Mouse (Mus musculus) kidney, embryonic 14.5 days (tissue): Measurements from ENCODE around the gene Gng13. TPM values are rescaled to one million over a fixed set of nuclear protein-coding genes. Genes with fewer than 3 reads are reported as not detected.

Experiments
- ATAC-seq: fragments of 200-750 bp; cut with Nextera tagmentation; 2 replicates; pipeline ENCODE4 v1.8.0; 2017; ENCODE audit warnings: moderate number of reproducible peaks, mild to moderate bottlenecking, moderate TSS enrichment, moderate library complexity; ENCODE audit not compliant: low FRiP score, low TSS enrichment
- H3K27ac ChIP-seq: fragments of 300-500 bp; sonication (generic); 2 replicates; pipeline ENCODE4 v1.5.1; 2014; ENCODE audit warnings: low read depth, mild to moderate bottlenecking, low read length, moderate library complexity, mixed read lengths
- H3K27me3 ChIP-seq: fragments of 300-500 bp; sonication (generic); 2 replicates; pipeline ENCODE4 v1.6.1; 2014; ENCODE audit warnings: mild to moderate bottlenecking, low read length; ENCODE audit not compliant: control insufficient read depth, insufficient read depth
- H3K36me3 ChIP-seq: fragments of 300-500 bp; sonication (generic); 2 replicates; pipeline ENCODE4 v1.6.1; 2014; ENCODE audit warnings: low read length, mixed read lengths; ENCODE audit not compliant: control insufficient read depth, insufficient read depth
- H3K4me1 ChIP-seq: fragments of 300-500 bp; sonication (generic); 2 replicates; pipeline ENCODE4 v1.6.1; 2014; ENCODE audit warnings: low read length, mixed read lengths; ENCODE audit not compliant: control insufficient read depth, insufficient read depth
- H3K4me2 ChIP-seq: fragments of 300-500 bp; sonication (generic); replicated peaks from 2 replicates; pipeline ENCODE4 v1.6.1; 2014; ENCODE audit warnings: low read depth, mild to moderate bottlenecking, low read length
- H3K4me3 ChIP-seq: fragments of 300-500 bp; sonication (generic); 2 replicates; pipeline ENCODE4 v1.5.1; 2014; ENCODE audit warnings: mild to moderate bottlenecking, low read length
- H3K9ac ChIP-seq: fragments of 300-500 bp; sonication (generic); 2 replicates; pipeline ENCODE4 v1.6.1; 2014; ENCODE audit warnings: low read depth, mild to moderate bottlenecking, low read length, moderate library complexity
- H3K9me3 ChIP-seq: fragments of 300-500 bp; sonication (generic); 2 replicates; pipeline ENCODE4 v1.6.1; 2016; ENCODE audit warnings: low read length; ENCODE audit not compliant: control insufficient read depth
- WGBS: fragments of 180-500 bp; shearing (Covaris S2); extraction: QIAGEN DNeasy Blood & Tissue Kit; methylation state at CpG from one replicate; pipeline ENCODE4 v1.1.7; 2014; 5-methylcytosine and 5-hydroxymethylcytosine counted together
- polyA plus RNA-seq: library from polyadenylated mRNA; unstranded; fragments of >200 nt; fragmentation: Nextera tagmentation; extraction: Ambion mirVana; gene quantifications from 2 replicates; pipeline ENCODE4 v1.2.1, GENCODE M21; 2014

Gene Gng13
- polyA plus RNA-seq, 1 experiment from 2014 or later = 1.5 TPM

GRCm38 (mm10) chr17:25743831-25744230 is 26.9 kb downstream of the Gng13 start:
- no peak for ATAC-seq

GRCm38 (mm10) chr17:25744311-25744710 is 27.3 kb downstream of the Gng13 start:
- no peaks in the 10 kb centered on the region for H3K27me3 ChIP-seq
- no peak overlapping the region for H3K4me2 ChIP-seq
- H3K27ac ChIP-seq = no peak overlapping the region
- no peak overlapping the region for H3K4me3 ChIP-seq
- H3K9ac ChIP-seq = no peak overlapping the region
- H3K4me1 ChIP-seq = no peaks in the 10 kb centered on the region
- no peaks in the 10 kb centered on the region for H3K36me3 ChIP-seq
- 83% methylated on average over 10 of the region's 10 CpGs for WGBS
- no peak for ATAC-seq
- H3K9me3 ChIP-seq = no peaks in the 10 kb centered on the region

More at GRCm38 (mm10) chr17:25743831-25744230, 26.9 kb downstream of the Gng13 start:
- WGBS = 92% methylated on average over 9 of the region's 9 CpGs
- no peak overlapping the region for H3K9ac ChIP-seq
- no peak overlapping the region for H3K27ac ChIP-seq
- no peaks in the 10 kb centered on the region for H3K27me3 ChIP-seq
- no peaks in the 10 kb centered on the region for H3K4me1 ChIP-seq
- H3K4me2 ChIP-seq = no peak overlapping the region
- no peak overlapping the region for H3K4me3 ChIP-seq
- no peaks in the 10 kb centered on the region for H3K9me3 ChIP-seq
- no peaks in the 10 kb centered on the region for H3K36me3 ChIP-seq

DNA sequence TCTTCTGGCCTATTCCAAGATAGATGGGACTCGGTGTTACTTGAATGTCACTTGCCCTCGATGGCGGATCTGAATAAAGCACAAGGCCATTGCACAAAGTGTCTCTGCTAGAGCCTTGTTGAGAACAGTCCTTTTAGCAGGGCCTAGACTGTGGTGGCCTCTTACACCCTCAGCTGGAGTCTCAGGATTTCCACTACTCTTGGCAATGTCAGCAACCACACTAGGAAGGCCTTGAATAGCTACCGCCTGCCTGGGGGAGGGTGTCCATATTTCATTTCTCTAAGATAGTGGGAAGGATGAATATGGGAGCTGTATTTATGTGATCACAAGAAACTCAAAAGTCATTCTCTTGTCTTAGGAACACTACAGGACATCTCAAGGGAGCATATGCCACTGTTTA is 31.3 kb downstream of the Gng13 start:
- Histone ChIP-seq H3K27ac (no peak overlapping the region), H3K9me3 (no peaks in the 10 kb centered on the region), H3K4me1 (no peaks in the 10 kb centered on the region), H3K4me3 (no peak overlapping the region), H3K9ac (no peak overlapping the region), H3K4me2 (no peak overlapping the region), H3K36me3 (no peaks in the 10 kb centered on the region), H3K27me3 (no peaks in the 10 kb centered on the region)
- no peak for ATAC-seq
- WGBS = 84% methylated on average over 4 of the region's 4 CpGs

DNA sequence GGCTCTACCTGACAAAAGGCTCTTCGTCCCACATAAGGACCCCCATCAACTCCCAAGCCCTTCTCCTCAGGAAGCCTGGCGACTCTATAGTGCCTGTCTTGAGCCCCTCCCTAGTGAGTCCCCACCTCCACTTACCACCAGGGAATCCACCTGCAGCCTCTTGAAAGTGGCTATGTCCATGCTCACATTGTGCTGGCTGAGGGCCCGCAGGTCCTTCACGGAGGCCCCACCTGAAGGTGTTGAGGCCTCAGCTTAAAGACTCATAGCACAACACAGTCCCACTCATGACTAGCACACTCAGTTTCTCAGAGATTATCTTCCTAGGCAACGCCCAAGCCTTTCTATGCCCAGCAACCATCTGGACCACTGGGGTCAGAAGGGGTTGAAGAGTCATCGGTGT is 32.3 kb downstream of the Gng13 start:
- H3K27ac ChIP-seq = no peak overlapping the region
- no peak overlapping the region for H3K4me3 ChIP-seq
- no peaks in the 10 kb centered on the region for H3K9me3 ChIP-seq
- H3K9ac ChIP-seq = no peak overlapping the region
- H3K4me1 ChIP-seq = no peaks in the 10 kb centered on the region
- 88% methylated on average over 6 of the region's 6 CpGs for WGBS
- no peaks in the 10 kb centered on the region for H3K27me3 ChIP-seq
- ATAC-seq = no peak
- no peaks in the 10 kb centered on the region for H3K36me3 ChIP-seq
- no peak overlapping the region for H3K4me2 ChIP-seq

DNA sequence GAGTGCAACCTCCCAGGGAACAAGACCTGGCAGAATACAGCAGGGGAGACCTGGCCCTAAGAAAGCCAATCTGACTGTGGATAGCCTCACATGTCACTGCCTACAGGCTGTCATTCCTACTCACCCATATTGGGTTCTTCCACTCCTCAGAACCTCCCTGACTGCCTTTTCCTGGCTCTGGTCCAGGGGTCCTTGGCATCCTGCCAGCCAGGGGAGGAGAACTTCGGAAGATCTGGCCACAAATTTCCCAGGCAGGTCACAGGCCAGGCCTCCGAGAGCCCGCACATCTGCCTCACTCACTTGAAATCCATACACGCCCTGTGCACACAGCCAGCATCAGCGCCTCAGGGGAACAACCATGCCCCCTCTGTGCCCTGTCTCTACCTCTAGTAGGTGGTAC is 34.5 kb downstream of the Gng13 start:
- H3K4me1 ChIP-seq = no peaks in the 10 kb centered on the region; the same call in 1 of the 2 replicates
- ATAC-seq = no peak
- no peaks in the 10 kb centered on the region for H3K36me3 ChIP-seq
- H3K27ac ChIP-seq = no peak overlapping the region
- 34% methylated on average over 5 of the region's 5 CpGs for WGBS
- no peak overlapping the region for H3K4me3 ChIP-seq
- H3K9ac ChIP-seq = no peak overlapping the region
- no peaks in the 10 kb centered on the region for H3K27me3 ChIP-seq
- no peak overlapping the region for H3K4me2 ChIP-seq
- H3K9me3 ChIP-seq = no peaks in the 10 kb centered on the region

DNA sequence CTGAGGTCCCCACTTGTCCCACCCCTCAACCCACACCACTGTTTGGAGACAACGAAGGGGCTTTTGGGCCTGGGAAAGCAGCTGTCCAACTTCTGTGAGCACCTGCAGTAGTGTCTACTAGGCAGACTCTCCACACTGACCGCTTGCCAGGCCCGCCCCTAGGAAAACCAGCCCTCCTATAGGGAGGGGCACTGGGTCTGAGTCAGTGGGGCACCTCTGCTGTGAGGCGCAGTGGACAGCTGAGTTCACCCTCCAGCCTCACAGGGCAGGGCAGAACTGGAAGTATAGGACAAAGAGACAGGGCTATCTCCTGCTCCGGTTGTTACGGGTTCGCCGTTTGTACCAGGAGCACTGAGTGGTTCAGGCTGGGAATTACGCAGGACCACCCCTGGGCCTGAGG is 37.3 kb downstream of the Gng13 start, which contains the start of gene Msln:
TSS of gene Msln (minus strand) at position 138 of the 400 bp plus-strand sequence.
- no peaks in the 10 kb centered on the region for H3K36me3 ChIP-seq
- H3K9ac ChIP-seq = no peak within 1 kb of the TSS
- no peak for ATAC-seq
- H3K27ac ChIP-seq = no peak within 1 kb of the TSS
- H3K9me3 ChIP-seq = no peaks in the 10 kb centered on the region
- H3K4me2 ChIP-seq = no peak within 1 kb of the TSS
- WGBS = 86% methylated on average over 9 of the region's 9 CpGs
- no peak within 1 kb of the TSS for H3K4me3 ChIP-seq
- H3K4me1 ChIP-seq = no peaks in the 10 kb centered on the region; the same call in 1 of the 2 replicates
- H3K27me3 ChIP-seq = no peaks in the 10 kb centered on the region

GRCm38 (mm10) chr17:25755086-25755485 is 38.1 kb downstream of the Gng13 start:
- H3K27ac ChIP-seq = no peak overlapping the region

GRCm38 (mm10) chr17:25755627-25756377 is 38.8 kb downstream of the Gng13 start:
- 28% methylated on average over 4 of the region's 4 CpGs for WGBS
- no peaks in the 10 kb centered on the region for H3K27me3 ChIP-seq
- no peak overlapping the region for H3K4me2 ChIP-seq
- H3K9ac ChIP-seq = no peak overlapping the region
- H3K9me3 ChIP-seq = no peaks in the 10 kb centered on the region
- H3K36me3 ChIP-seq = no peaks in the 10 kb centered on the region
- peak; percentile 58 for ATAC-seq
- H3K4me1 ChIP-seq = no peaks in the 10 kb centered on the region; the same call in 1 of the 2 replicates
- no peak overlapping the region for H3K27ac ChIP-seq
- H3K4me3 ChIP-seq = no peak overlapping the region

More at GRCm38 (mm10) chr17:25755086-25755485, 38.1 kb downstream of the Gng13 start:
- ATAC-seq = no peak
- WGBS = 87% methylated on average over 4 of the region's 4 CpGs
- H3K27me3 ChIP-seq = no peaks in the 10 kb centered on the region
- H3K36me3 ChIP-seq = no peaks in the 10 kb centered on the region
- H3K4me2 ChIP-seq = no peak overlapping the region
- H3K4me3 ChIP-seq = no peak overlapping the region
- H3K4me1 ChIP-seq = no peaks in the 10 kb centered on the region; the same call in 1 of the 2 replicates
- no peaks in the 10 kb centered on the region for H3K9me3 ChIP-seq
- H3K9ac ChIP-seq = no peak overlapping the region

DNA sequence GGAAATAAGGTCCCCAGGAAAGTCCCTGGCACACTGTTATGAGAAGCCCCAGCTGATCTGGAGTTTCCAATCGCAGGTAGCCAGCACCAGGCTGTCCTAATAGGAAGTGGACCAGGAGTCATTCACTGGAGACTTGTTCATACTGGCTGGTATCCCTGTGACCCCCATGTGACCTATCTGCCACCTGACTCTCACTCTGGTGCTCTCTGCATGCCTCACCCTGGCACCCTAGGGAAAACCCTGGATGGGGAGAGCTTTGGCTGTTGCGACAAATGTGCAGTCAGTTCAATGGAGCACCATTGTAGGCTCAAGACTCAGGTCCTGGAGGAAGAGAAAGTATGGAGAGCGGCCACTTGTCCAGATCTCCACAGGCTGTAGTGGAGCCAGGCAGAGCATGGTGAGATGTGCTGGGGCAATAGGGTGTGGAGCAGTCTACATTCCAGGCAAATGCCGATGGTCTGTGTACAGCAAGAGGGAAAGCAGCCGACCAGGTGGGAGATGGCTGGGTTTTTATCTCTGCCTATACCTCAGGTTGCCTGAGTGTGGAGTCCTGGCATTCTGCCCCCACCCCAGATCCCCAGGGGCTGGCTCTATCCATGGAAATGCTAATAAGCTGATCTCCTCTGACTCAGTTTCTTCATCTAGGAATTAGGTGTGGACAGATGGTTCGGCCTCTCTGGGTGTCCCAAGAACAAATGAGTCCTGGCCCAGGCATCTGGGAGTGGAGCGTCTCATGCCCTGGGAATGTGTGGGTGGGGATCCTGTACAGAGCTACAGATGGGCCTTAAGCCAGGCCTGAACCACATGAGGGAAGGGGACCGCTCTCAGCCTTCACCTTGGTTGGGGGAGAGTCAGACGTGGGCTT is 39.6 kb downstream of the Gng13 start:
- Histone ChIP-seq H3K27ac (no peak overlapping the region), H3K9ac (no peak overlapping the region), H3K4me1 (no peaks in the 10 kb centered on the region; the same call in 1 of the 2 replicates), H3K4me2 (no peak overlapping the region), H3K27me3 (no peaks in the 10 kb centered on the region), H3K4me3 (no peak overlapping the region), H3K36me3 (no peaks in the 10 kb centered on the region), H3K9me3 (no peaks in the 10 kb centered on the region)
- WGBS = 75% methylated on average over 9 of the region's 9 CpGs
- ATAC-seq = no peak
